Mouse (Mus musculus) gastrocnemius, adult 2 months (tissue): ENCODE results near the gene Clns1a. TPM values are rescaled to one million over a fixed set of nuclear protein-coding genes. Genes with fewer than 3 reads are reported as not detected.

Experiments
- DNase-seq: peaks from one replicate; pipeline ENCODE4 v3.0.0; 2022
- H3K27ac ChIP-seq: fragments of 200-600 bp; 2 replicates; pipeline ENCODE4 v1.8.1; 2022; ENCODE audit warnings: mild to moderate bottlenecking
- H3K4me3 ChIP-seq: fragments of 200-600 bp; 2 replicates; pipeline ENCODE4 v1.8.1; 2022; ENCODE audit warnings: mild to moderate bottlenecking, moderate library complexity
- CTCF ChIP-seq: fragments of 200-600 bp; IDR thresholded peaks from 2 replicates; pipeline ENCODE4 v1.8.1; 2022; ENCODE audit warnings: antibody characterized with exemption, mild to moderate bottlenecking, moderate library complexity
- intact Hi-C: fragments of 180-260 bp; cut with DNase I; formaldehyde crosslinking; loops from one replicate; pipeline ENCODE4 v1.15.1; 2025
- total RNA-seq, 2 experiments: library from RNA; stranded (reverse); gene quantifications; 2 replicates each; pipeline ENCODE4 v1.2.3; 2021

Gene Clns1a
- total RNA-seq, 2 experiments from 2014 or later: 29.5 to 35.1 TPM

GRCm38 (mm10) chr7:97756967-97757881 is 60.8 kb downstream of the Clns1a start:
- no peak for DNase-seq
- intact Hi-C loops: no loop called here
- no peak for TF ChIP-seq CTCF
- Histone ChIP-seq H3K27ac (no peak overlapping the region), H3K4me3 (no peak overlapping the region)

- intact Hi-C loops: no loop called here
- DNase-seq: no peak
- H3K27ac ChIP-seq: no peak overlapping the region
- no peak for TF ChIP-seq CTCF
- H3K4me3 ChIP-seq: no peak overlapping the region
Observed at GRCm38 (mm10) chr7:97764591-97764990, 68.2 kb downstream of the Clns1a start.

DNA sequence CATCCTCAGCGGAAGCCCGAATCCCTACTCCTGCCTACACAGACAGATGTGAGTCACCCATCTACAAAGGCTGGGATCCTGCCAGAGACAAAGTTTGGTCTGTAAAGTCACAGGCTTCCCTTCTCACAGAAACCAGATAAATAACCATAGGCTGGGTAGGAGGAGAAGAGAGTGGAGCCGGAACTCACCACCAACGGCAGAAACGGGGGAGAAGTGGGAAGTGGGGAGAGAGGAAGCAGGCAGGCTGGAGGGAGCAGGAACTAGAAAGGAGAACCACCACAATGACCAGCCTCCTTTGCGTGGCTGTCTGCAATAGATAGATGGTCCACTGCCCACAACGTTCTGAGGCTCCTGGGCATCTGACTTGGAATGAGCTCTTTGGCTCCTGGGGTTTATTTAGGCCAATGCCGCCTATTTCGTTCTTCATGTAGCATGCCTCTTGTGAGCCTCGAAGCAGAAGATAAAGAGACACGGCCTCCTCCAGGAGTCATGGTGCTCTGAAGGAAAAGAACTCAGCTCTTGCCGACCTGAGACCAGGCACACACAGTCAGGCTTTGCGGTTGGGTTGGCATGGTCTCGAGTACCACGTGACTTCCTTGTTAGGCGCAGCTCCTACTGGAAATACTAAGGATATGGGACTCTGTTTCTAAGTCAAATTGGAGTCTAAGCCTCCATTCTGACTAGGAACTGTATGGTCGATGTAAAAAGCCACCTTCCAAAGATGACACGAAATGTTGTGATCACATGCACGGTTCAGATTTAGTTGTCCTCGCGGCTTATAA is 68.9 kb downstream of the Clns1a start:
- no peak for TF ChIP-seq CTCF
- Histone ChIP-seq H3K27ac (no peak overlapping the region), H3K4me3 (no peak overlapping the region)
- intact Hi-C loops: no loop called here
- no peak for DNase-seq

DNA sequence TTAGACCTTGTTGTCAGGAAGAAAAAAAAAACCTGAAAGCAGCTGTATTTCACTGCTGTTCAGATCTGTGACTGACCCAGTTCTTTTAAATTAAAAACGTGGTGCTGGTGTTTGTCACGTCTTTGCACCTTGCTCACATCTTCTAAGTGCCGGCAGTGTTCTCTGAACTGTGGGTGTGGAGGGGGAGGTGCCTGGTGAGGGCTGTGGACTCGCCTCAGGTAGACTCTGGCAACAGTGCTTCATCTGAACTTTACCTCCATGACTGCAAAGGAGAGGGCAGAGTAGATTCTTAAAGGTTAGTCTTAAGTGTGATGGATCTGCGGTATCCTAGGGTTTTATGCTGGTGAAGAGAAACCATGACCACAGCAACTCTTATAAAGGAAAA is 69.5 kb downstream of the Clns1a start:
- intact Hi-C loops: no loop called here
- Histone ChIP-seq H3K27ac (no peak overlapping the region), H3K4me3 (no peak overlapping the region)
- no peak for TF ChIP-seq CTCF
- no peak for DNase-seq

- Histone ChIP-seq H3K27ac (no peak overlapping the region), H3K4me3 (no peak overlapping the region)
- DNase-seq: no peak
- intact Hi-C loops: no loop called here
- no peak for TF ChIP-seq CTCF
Observed at GRCm38 (mm10) chr7:97766406-97767166, 70.2 kb downstream of the Clns1a start.

- no peak for DNase-seq
- Histone ChIP-seq H3K4me3 (no peak overlapping the region), H3K27ac (no peak overlapping the region)
- no peak for TF ChIP-seq CTCF
- intact Hi-C loops: no loop called here
Observed at GRCm38 (mm10) chr7:97767841-97768240, 71.4 kb downstream of the Clns1a start.

DNA sequence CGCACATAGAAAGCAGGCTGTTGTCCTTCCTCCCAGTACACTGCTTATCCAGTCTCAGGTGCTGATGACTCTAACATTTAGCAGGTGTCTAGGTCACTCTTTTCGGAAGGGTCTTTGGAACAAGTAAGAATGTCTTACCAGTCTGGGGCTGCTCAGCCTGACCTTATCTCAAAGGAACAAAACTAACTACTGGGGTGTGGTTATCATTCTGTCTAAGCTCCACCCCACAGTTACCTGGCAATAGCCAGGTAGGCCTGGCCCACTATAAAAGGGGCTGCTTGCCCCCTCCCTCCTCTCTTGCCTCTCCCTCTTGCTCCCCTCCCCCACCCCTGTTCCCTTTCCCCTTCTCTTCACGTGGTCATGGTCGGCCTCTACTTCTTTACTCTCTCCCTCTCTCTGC is 72.6 kb downstream of the Clns1a start:
- Histone ChIP-seq H3K27ac (no peak overlapping the region), H3K4me3 (no peak overlapping the region)
- intact Hi-C loops: no loop called here
- no peak for TF ChIP-seq CTCF
- DNase-seq: no peak

Other genes with a start within 250 kb of the Clns1a start
- gene Kctd14, start 245.3 kb upstream of the Clns1a start, total RNA-seq: under 1 TPM in 1 of 2 experiments, not detected in 1; 0.11 TPM
- 10 to 100 TPM; 26.6 to 29.7 TPM for gene Ints4, start 215.7 kb upstream of the Clns1a start, total RNA-seq
- 100 to 1,000 TPM; 113 to 130 TPM for gene Aamdc, start 117.1 kb upstream of the Clns1a start, total RNA-seq
- 10 to 100 TPM; 14.1 to 16.0 TPM for gene Rsf1, start 116.7 kb upstream of the Clns1a start, total RNA-seq
- gene Aqp11, start 41.7 kb downstream of the Clns1a start, total RNA-seq: under 1 TPM; 0.81 to 0.89 TPM
- gene Pak1, start 91.9 kb downstream of the Clns1a start, total RNA-seq: 10 to 100 TPM; 17.4 to 23.7 TPM
- gene Gdpd4, start 223.3 kb downstream of the Clns1a start, total RNA-seq: under 1 TPM in 1 of 2 experiments, not detected in 1; 0.08 TPM